Mouse (Mus musculus) liver, adult (tissue): ENCODE data around the gene Gpr87.

Experiments
- GATA4 ChIP-seq: IDR thresholded peaks from 2 replicates; pipeline ENCODE4 v1.6.1; 2014; ENCODE audit warnings: mild to moderate bottlenecking, low read length; ENCODE audit not compliant: insufficient replicate concordance

Gene Gpr87

GRCm38 (mm10) chr3:59203802-59204520 is 9.1 kb upstream of the Gpr87 start:
- no peak for TF ChIP-seq GATA4

DNA sequence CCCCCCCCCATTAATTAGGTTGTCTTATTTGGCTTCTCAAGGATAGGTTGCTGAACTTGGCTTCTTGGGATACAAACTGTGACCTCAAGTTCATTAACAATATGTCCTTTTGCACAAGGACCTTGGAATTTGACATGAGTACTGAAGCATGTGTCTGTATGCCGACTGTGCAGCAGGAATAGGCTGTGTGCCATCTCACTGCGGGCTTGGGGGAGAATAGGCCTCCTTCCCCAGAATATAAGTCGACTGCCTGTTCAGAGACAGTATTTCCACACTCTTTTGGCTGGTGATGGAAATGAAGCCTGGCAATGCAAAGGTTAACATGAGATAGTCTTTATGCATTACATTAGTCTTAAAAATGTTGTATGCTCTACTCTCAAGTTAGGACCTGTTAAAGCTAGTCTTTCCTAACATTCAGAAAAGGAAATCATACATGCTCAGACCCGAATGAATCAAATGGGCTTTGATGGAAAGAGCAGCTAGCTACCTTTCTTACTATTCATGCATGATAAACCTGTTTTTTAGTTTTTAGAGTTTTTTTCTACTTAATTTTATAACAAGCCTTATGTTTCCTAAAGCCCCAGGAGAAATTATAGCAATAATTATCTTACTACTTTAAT is 2.5 kb upstream of the Gpr87 start:
- TF ChIP-seq GATA4 = no peak

DNA sequence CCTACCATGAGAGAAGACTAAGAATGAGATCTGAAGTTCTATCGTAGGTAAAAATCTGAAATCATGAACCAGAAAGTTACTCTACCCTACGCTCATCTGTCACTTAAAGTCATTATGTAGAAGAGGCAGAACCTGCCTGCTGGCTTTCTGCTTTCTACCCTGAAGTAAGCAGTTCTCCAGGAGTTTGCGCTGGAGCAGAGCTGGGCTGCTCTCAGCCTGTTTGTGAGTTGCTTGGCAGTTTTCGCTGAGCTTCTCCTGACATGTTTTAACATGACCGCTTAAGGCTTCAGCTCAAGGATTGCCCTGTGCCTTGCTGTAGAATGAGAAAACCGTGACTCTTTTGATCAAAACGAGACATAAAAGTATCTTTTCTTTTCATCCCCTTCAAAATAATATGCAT is 805 bp downstream of the Gpr87 start:
- no peak for TF ChIP-seq GATA4

GRCm38 (mm10) chr3:59191674-59192073 is 3.2 kb downstream of the Gpr87 start:
- no peak for TF ChIP-seq GATA4

DNA sequence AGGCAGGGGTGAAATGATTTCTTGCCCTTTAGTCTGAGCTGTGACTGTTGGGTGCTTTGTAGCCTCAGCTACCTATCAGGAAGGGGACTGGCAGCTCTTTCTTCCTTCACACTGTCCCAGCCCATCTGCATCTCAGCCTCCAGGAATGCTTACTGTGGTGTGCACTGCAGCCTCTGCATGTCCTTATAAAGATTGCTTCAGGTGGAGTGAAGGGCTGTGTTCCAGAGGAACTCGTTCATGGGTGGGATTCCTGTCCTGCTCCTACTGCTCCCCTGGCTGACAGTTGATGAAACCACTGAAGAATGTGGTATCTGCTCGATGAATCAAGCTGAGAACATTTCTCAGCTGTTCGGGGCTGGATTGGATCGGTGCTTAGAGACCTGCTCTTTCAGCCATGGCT is 7.6 kb downstream of the Gpr87 start:
- no peak for TF ChIP-seq GATA4

GRCm38 (mm10) chr3:59185662-59186061 is 9.2 kb downstream of the Gpr87 start:
- TF ChIP-seq GATA4 = no peak

- no peak for TF ChIP-seq GATA4
Measured at GRCm38 (mm10) chr3:59182129-59182528, 12.8 kb downstream of the Gpr87 start.

- TF ChIP-seq GATA4 = no peak
Measured at GRCm38 (mm10) chr3:59181134-59181533, 13.8 kb downstream of the Gpr87 start.

- no peak for TF ChIP-seq GATA4
Measured at GRCm38 (mm10) chr3:59176871-59177270, 18.0 kb downstream of the Gpr87 start.

GRCm38 (mm10) chr3:59175234-59175633 is 19.7 kb downstream of the Gpr87 start:
- TF ChIP-seq GATA4 = no peak

DNA sequence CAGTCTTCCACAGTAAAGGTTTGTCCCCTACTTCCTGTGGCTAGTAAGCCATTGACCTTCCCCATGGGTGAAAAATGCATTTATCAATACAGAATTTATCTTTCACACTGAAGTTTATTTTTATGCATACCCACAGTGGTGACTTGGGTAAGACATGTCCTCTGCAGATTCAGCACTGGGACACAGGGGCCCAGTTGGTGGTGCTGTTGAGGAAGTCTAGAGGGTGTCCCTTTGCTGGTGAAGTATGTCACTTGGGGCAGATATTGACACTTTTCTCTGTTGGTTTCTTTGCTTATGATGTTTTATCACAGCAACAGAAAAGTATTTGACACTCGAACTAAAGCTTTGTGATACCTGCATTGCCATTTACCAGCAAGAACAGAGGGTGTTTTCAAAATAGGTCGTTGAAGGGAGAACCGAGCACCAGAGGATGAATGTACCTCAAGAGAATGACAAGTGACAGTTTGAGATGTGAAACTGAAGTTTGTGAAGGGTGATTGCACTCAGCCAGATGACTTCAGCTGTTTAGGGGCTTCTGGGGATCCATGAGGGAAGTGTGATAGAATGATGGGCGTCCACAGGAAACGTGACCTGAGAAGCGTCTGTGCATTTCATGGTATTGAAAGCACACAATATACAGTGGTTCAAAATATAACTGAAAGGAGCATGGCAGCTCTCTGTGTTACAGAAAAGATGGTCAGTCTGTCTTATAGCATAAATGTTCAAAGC is 20.3 kb downstream of the Gpr87 start:
- TF ChIP-seq GATA4 = no peak

GRCm38 (mm10) chr3:59169921-59170627 is 24.8 kb downstream of the Gpr87 start:
- TF ChIP-seq GATA4 = no peak

GRCm38 (mm10) chr3:59169215-59169614 is 25.7 kb downstream of the Gpr87 start:
- no peak for TF ChIP-seq GATA4

DNA sequence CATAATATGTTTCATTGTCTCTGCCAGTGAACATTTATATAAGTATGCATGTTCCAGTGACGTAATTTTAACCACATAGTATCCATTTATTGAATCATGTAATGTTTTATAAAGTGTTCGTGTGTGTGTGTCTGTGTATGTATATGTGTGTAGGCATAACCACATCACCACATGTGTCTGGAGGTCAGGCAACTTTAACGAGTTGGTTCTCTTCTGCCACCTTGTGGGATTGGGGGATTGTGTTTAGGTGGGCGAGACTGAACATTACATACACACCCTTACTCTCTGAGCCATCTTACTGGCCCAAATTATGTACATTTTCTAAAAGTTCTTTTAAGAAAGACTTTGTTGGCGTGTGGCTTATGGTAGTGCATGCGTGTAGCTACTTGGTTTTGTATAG is 26.4 kb downstream of the Gpr87 start:
- TF ChIP-seq GATA4 = no peak

- TF ChIP-seq GATA4 = no peak
Measured at GRCm38 (mm10) chr3:59167417-59168054, 27.4 kb downstream of the Gpr87 start.
